Mouse (Mus musculus): ENCODE data around the gene Dvl1.

- no peak for TF ChIP-seq CTCF (IDR thresholded peaks at IDR 0.05; ENCODE audit: control insufficient read depth, insufficient read depth, insufficient read length)
- no peak for TF ChIP-seq USF1 (IDR thresholded peaks at IDR 0.05; ENCODE audit: low read depth)
- TF ChIP-seq MYOD1 (IDR thresholded peaks at IDR 0.05; ENCODE audit: control insufficient read depth, insufficient read length, low read depth) = no peak
- no peak for TF ChIP-seq CEBPB (IDR thresholded peaks at IDR 0.05; ENCODE audit: low read depth)
- no peak for TF ChIP-seq MYOG (IDR thresholded peaks at IDR 0.05; ENCODE audit: control insufficient read depth, extremely low read depth, insufficient read length)
These were observed 44.8 kb downstream of the Dvl1 start for GRCm38 (mm10) chr4:155892017-155892416.
